Mouse (Mus musculus) forebrain, embryonic 15.5 days (tissue): ENCODE measurements at regions not wholly inside any gene's neighbourhood (a gene's known extent, or its start where the extent isn't known, plus 50 kb on each side); places are given as distances from the start of the nearest gene placed in this dataset.

Source experiments
- ATAC-seq: fragments of 200-750 bp; cut with Nextera tagmentation; replicated peaks from 2 replicates; pipeline ENCODE4 v1.8.0; 2017; ENCODE audit warnings: mild to moderate bottlenecking, moderate TSS enrichment, moderate library complexity
- H3K27ac ChIP-seq: fragments of 300-500 bp; sonication (generic); replicated peaks from 2 replicates; pipeline ENCODE4 v1.5.1; 2015; ENCODE audit warnings: mild to moderate bottlenecking, inconsistent platforms
- H3K27me3 ChIP-seq: fragments of 300-500 bp; sonication (generic); 2 replicates; pipeline ENCODE4 v1.6.1; 2015; ENCODE audit warnings: inconsistent platforms
- H3K36me3 ChIP-seq: fragments of 300-500 bp; sonication (generic); 2 replicates; pipeline ENCODE4 v1.6.1; 2015; ENCODE audit warnings: mild to moderate bottlenecking, inconsistent platforms
- H3K4me1 ChIP-seq: fragments of 300-500 bp; sonication (generic); 2 replicates; pipeline ENCODE4 v1.6.1; 2015; ENCODE audit warnings: inconsistent platforms
- H3K4me2 ChIP-seq: fragments of 300-500 bp; sonication (generic); replicated peaks from 2 replicates; pipeline ENCODE4 v1.6.1; 2015; ENCODE audit warnings: mild to moderate bottlenecking, inconsistent platforms
- H3K4me3 ChIP-seq: fragments of 300-500 bp; sonication (generic); 2 replicates; pipeline ENCODE4 v1.5.1; 2015; ENCODE audit warnings: mild to moderate bottlenecking, inconsistent platforms
- H3K9ac ChIP-seq: fragments of 300-500 bp; sonication (generic); replicated peaks from 2 replicates; pipeline ENCODE4 v1.6.1; 2015; ENCODE audit warnings: mild to moderate bottlenecking, inconsistent platforms
- H3K9me3 ChIP-seq: fragments of 300-500 bp; sonication (generic); 2 replicates; pipeline ENCODE4 v1.6.1; 2016; ENCODE audit warnings: inconsistent platforms
- WGBS: fragments of 180-500 bp; shearing (Covaris S2); methylation state at CpG from one replicate; pipeline ENCODE4 v1.1.7; 2015; ENCODE audit warnings: mixed read lengths; 5-methylcytosine and 5-hydroxymethylcytosine counted together

GRCm38 (mm10) chr5:78419205-78419604, 1011.4 kb upstream of the Igfbp7 start:
- no peak overlapping the region for H3K9ac ChIP-seq
- H3K4me2 ChIP-seq = no peak overlapping the region
- H3K9me3 ChIP-seq = no peaks in the 10 kb centered on the region
- no peaks in the 10 kb centered on the region for H3K36me3 ChIP-seq
- no peak overlapping the region for H3K27ac ChIP-seq
- H3K4me3 ChIP-seq = no peak overlapping the region
- ATAC-seq = no peak
- H3K27me3 ChIP-seq = no peaks in the 10 kb centered on the region
- WGBS = 43% methylated on average over 3 of the region's 3 CpGs
- H3K4me1 ChIP-seq = no peaks in the 10 kb centered on the region

GRCm38 (mm10) chr5:78406370-78406769, 998.5 kb upstream of the Igfbp7 start:
- no peak overlapping the region for H3K4me2 ChIP-seq
- H3K4me1 ChIP-seq = no peaks in the 10 kb centered on the region
- no peak overlapping the region for H3K27ac ChIP-seq
- no peak overlapping the region for H3K4me3 ChIP-seq
- H3K27me3 ChIP-seq = no peaks in the 10 kb centered on the region
- H3K36me3 ChIP-seq = no peaks in the 10 kb centered on the region
- H3K9ac ChIP-seq = no peak overlapping the region
- ATAC-seq = no peak
- no peaks in the 10 kb centered on the region for H3K9me3 ChIP-seq

GRCm38 (mm10) chr5:78402228-78402710, 994.4 kb upstream of the Igfbp7 start:
- WGBS = 50% methylated on average over 2 of the region's 2 CpGs

GRCm38 (mm10) chr5:78393373-78393772, 985.5 kb upstream of the Igfbp7 start:
- H3K9me3 ChIP-seq = no peaks in the 10 kb centered on the region
- WGBS = 63% methylated on average over 2 of the region's 2 CpGs
- H3K4me2 ChIP-seq = no peak overlapping the region
- H3K36me3 ChIP-seq = no peaks in the 10 kb centered on the region
- H3K27ac ChIP-seq = no peak overlapping the region
- 0 out of 2 replicates have a peak, but pooled peaks have one; percentile 35 for ATAC-seq
- no peak overlapping the region for H3K9ac ChIP-seq
- H3K27me3 ChIP-seq = no peaks in the 10 kb centered on the region
- H3K4me3 ChIP-seq = no peak overlapping the region
- H3K4me1 ChIP-seq = no peaks in the 10 kb centered on the region

More at GRCm38 (mm10) chr5:78402228-78402710, 994.4 kb upstream of the Igfbp7 start:
- Histone ChIP-seq H3K36me3 (no peaks in the 10 kb centered on the region), H3K9ac (no peak overlapping the region), H3K27ac (no peak overlapping the region), H3K9me3 (no peaks in the 10 kb centered on the region), H3K4me3 (no peak overlapping the region), H3K4me1 (no peaks in the 10 kb centered on the region), H3K27me3 (no peaks in the 10 kb centered on the region), H3K4me2 (no peak overlapping the region)
- ATAC-seq = no peak
